Mouse (Mus musculus): ENCODE measurements around the gene Foxn3.

Gene Foxn3

DNA sequence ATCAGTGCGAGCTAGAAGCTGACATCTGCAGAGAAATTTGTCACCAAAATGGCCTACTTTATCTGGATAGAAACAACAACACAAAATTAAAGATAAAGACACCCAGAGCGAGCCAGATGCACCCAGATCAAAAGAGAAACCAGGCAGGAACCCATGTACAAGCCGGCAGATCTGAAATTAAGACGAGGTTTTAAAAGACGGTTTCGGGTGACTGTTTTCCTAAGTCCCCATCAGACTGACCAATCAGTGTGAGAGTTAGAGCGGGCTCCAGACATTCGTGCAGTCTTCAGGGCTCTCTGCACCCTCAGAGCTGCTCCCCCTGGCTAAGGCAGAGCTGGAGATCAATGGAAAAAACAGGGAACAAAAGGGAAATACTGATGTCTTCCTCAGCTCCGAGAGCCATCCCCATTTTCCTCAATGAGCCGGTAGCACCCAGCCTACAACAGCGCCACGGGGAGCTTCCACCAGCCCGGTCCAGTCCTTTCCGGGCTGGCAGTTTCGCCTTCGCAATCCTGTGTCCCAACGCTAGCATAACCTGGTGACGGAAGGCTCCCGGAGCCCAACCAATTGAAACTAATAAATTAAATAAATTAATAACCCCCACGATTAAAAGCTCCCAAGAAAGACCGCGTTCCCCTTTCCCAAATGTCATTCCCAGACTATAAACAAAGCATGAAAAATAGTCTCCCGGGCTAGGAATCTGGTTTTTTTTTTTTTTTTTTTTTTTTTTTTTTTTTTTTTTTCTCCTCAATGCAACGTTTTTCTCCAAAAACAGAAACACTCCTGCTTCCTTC, 1.1 kb downstream of the Foxn3 start:
- peak; percentile 53 for DNase-seq (ENCODE audit: low spot score)

DNA sequence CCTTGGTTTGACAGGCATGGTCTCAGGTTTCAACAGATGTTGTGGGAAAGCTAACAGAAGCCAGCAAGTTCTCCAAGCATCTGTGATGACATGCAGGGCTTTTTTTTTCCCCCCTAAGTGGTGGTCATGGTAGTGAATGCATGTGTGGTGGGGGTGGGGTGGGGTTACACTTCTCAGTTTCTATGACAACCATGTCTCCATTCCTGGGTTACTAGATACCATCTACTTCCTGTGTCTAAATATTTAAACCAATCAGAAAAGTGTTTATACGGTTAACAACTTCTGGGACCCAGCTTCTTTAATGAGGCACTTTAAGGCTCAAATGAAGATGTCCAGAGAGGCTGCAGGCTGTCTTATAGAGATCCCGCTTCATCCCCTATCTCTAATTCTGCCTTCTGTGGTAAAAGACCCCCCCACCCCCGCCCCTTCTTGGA, 2.0 kb downstream of the Foxn3 start:
- DNase-seq (ENCODE audit: low spot score), result no peak

DNA sequence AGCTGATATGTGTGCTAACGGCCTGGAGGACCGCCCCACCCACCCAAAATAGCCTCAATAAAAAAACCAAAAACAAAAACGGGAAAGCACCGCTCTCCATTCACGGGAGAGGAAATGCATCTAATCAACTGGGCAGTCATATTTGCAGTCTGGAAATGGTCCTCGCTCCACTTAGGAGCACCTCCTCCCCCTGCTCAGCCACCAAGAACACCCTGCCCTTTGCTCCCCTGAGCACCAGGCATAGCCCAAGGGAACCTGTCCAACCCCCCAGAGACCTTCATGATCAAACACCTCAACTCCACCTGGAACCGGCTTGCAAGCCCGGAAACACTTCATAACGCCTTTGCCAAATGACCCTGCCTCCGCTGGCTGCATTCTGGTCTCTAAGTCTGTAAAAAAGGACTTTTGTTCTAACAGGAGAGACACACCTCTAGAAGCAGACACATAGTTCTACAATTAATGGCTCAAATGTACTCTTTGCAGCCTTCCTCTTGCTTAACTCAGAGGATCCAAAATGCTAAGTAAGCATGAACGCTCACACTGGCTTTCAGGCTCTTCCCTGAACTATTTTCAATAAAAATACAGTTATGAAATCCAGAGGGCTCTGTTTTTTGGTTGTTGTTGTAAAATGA, 2.6 kb downstream of the Foxn3 start:
- DNase-seq (ENCODE audit: low spot score), result no peak

DNA sequence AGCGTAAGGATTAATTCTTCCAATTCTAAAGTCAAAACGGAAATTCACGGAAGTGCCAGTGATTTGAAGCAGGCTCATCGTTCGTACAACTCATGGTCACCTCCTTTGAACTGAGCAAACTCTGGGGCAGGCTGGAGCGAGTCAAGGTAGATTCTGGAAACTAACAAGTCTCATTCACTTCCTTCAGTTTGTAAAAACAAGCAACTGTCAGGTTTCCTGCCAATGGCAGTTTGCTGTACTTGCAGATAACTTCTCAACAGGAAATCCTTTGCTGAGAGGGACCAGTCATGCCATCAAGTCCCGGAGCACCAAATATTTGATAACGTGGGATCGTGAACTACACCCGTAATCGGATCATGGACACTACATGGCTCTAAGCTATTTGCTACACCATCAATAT, 3.9 kb downstream of the Foxn3 start:
- DNase-seq (ENCODE audit: low spot score), result no peak

DNA sequence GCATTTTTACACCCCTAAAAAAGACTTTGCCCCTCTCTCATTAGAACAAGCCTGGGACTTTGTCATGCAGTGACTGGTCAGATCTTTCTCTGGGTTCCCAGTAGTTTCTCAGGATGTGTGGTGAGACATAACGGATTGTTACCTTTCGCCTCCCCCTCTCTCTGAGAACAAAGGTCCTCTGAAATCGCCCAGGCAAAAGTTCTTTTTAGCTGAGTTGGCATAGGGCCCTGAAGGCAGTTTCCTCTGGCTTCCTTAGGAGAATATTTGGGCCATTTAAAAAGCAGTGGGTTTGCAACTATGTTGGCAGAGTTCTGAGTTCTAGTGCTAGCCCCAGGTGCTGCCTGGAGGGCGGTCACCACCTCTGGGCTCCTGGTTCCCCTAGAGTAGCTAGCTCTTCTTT, 4.9 kb downstream of the Foxn3 start:
- no peak for DNase-seq (ENCODE audit: low spot score)

DNA sequence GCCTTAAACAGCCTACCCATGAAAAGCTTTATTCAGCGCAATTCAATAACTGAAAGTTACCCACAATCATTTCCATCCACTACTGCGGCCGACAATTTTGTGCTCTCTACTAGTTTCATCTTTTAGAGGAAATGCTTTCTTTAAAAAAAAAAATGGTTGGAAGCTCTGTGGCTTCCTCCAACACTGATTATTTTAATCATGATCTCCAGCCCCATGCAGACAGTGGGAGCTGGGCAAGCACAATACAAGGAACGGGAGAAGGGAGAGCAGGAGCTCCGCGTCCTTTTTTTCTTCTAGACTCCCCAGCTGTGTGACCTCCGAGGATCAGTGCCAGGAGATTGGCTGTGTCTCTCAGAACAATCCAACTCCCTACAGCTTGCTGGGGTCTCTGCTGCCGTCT, 5.9 kb downstream of the Foxn3 start:
- DNase-seq (ENCODE audit: low spot score), result no peak

DNA sequence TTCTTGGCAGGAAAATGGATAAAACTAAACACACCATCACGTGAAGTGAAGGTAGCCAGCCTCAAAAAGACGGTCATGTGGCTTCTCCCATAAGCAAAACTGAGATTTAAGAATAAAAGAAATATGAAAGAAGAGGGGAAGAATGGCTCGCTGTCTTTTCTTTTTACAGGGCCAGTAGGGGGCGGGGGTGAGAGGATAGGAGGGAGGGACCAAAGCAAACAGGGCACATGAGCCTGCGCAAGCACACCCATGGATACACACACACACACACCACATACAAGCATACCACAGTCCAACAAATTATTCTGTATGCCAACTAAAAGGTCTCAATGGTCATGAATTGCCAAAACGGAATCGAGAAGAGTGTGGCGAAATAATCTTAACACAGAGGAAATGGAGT, 12.8 kb downstream of the Foxn3 start:
- DNase-seq (ENCODE audit: low spot score), result no peak

DNA sequence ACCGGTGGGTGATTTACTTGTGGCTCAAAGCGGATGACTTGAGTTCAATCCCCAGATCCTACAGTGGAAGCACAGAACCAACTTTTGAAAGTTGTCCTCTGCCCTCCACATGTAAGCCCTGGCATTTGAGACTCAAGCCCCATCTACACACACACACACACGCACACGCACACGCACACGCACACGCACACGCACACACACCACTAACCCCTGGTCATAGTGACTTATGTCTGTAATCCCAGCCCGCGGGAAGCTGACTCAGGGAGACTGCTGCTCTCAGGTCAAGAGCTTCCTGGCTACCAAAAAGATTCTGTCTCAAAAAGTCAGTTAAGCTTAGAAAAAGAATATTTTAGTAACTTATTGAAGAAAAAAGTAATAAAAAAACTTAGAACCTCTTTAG, 13.6 kb downstream of the Foxn3 start:
- DNase-seq (ENCODE audit: low spot score), result no peak

DNA sequence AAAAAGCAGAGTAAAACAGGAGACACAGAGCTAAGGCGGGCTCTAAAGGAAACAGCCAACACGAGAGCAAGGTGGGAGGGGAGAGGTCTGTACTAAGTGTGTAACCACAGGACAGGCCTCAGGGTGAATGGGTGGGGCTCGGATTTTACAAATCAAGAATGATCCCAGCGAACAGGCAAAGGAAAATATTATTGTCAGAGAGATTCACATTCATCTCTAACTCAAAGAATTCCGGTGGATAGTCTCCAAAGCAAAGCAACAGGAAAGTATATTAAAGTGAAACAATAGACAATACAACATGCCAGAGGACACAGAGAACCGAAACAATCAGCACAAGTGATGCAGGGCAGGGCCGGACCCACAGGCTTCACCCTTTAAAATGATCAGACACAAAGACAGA, 15.0 kb downstream of the Foxn3 start:
- DNase-seq (ENCODE audit: low spot score), result no peak

DNA sequence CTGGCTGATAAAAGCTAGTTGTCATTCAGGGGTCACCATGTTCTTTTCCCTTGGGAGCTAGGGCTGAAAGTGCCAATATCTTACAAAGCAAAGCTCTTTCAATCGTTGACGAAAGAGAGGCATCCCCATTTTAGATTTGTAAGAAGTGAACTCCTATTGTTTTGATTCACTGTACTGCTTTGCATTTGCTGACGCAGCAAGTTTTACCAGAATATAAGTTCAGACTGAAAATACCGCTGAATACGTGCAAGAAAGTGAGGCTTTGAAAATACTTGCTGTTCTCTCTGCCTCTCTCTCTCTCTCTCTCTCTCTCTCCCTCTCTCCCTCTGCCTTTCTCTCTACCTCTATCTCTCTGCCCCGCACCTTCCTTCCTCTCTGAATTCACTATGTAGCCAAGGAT, 16.1 kb downstream of the Foxn3 start:
- no peak for DNase-seq (ENCODE audit: low spot score)

DNA sequence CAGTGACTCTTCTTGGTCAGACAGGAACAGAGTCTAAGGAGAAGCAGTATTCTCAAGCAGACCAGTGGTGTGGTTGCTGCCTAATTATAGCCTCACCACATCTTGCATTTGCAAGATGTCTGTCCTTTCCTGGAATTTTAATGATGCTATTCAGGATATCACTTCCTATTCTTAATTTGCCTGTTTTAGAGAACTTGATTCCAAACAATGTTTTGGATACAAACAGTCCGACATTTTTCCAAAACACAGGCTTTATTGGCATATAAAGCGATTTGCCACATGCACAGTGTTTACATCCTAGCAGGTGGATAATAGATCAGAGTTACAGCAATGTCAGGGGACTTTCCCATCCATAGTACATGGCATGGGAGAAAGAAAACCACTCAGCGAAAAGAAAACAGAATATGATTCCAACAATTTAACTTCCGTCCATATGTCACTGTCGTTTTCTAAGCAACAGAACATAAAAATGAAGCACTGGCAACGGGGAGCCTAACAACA, 18.1 kb downstream of the Foxn3 start:
- no peak for DNase-seq (ENCODE audit: low spot score)

DNA sequence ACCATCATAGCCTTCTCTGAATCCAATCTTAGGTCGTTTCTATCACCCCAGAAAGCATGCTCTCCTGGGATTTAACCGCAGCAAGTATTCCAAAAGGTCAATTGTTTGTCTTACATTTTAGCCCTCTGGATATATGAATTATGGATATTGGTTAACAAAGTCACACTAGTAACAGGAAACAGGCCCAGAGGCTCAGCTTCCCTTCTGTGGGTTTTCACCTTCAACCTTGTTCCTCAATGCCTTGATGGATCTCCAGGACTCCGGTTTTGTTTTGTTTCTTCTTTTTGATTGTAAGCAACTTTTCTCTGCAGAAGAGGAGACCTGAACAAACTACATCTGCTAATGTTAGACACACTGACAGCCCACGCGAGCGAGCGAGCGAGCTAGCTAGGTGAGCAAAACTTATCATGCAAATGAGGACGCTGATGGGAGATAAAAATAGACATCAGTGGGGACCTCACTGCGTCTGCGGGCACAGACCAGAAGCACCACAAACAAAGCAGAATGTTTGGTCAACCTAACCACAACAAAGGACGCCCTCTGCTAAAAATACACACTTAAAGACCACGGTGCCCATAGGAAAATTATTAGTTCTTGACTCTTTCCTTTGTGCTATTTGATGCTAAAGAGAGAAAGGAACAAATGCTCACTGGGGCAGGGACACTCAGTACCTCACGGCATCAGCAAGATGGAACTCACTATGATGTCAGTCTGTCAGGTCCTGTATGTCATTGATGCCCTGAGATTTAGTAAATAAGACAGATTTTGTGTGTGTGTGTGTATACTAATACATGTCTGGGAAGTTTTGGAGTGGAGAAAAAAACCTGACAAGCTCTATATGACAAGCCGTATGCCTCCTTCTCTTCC, 18.9 kb downstream of the Foxn3 start:
- DNase-seq (ENCODE audit: low spot score), result no peak

DNA sequence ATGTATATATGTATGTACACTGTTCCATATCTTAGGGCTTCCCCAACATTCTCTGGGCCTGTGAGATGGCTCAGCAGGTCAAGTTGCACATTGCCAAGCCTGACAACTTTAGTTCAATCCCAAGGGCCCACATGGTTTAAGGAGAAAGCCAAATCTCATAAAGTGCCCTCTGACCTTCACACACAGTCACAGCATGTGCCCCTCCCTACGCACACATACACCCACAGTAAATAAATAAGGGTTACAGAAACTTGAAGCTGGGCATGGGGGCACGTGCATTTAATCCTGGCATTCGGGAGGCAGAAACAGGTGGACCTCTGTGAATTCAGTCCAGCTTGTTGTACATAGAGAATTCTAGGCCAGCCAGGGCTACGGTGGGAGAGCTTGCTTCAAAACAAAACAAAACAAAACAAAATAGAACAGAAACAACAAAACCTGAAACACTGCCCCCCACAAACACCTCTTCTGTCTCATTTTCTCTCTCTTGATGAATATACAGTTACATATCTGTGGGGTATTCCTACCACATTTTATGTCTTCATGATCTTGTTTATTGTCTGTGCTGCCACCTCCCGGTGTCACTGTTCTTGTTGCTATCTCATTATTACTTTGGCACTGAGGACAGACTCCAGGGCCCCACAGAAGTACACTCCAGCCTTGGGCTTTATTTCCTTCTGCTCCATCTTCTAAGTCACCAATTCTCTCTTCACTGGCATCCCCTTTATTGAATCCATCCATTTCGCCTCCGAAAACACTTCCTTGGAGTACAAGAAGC, 19.8 kb downstream of the Foxn3 start:
- no peak for DNase-seq (ENCODE audit: low spot score)

DNA sequence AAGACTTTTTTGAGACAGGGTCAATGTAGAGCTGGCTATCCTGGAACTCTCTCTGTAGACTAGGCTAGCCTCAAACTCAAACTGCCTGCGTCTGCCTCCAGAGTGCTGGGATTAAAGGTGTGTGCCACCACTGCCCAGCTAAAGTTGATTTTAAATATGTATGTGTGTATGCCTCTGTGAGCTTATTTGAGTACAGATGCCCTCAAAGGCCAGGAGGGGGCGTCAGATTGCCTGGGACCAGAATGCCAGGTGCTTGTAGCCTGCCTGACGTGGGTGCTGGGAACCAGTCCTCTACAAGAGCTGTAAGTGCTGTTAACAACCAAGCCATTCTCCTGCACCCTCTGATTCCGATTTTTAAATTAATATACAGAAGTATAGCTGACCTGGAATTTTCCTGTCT, 23.2 kb downstream of the Foxn3 start:
- no peak for DNase-seq (ENCODE audit: low spot score)

DNA sequence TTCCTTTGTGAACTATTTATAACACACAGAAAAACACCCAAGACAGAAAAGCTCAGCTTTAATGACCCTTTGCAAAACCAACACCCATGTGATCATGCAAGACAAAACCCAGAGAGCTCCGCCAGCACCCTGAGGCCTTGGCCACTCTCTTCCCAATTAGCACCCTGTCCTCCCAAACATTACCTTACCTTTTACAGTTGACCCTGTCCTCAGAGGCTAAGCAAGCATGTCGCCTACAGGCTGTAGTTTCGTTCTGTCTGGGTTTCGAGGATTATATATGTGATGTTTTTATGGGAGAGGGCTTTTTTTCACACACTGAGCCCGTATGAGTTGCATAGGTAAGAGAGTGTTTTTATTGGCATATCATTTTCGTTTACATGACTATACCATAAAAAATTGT, 26.1 kb downstream of the Foxn3 start:
- no peak for DNase-seq (ENCODE audit: low spot score)

DNA sequence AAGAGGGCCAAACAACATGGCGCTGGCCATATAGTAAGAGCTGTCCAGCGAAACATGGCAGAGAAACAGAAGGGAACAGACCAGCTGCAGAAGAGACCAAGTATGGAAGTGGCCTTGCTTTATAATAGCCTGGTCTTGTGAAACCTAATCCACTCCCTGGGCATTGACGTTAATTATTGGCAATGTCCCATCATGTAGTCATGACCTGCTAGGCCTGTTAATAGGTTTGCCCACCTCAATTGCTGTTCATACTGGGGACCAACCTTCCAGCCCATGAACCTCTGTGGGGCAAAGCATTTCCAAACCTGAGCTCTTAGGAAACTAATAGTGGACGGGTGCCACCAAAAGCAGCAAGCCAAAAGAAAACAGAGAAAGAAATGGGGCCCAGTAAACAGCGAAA, 27.0 kb downstream of the Foxn3 start:
- no peak for DNase-seq (ENCODE audit: low spot score)

DNA sequence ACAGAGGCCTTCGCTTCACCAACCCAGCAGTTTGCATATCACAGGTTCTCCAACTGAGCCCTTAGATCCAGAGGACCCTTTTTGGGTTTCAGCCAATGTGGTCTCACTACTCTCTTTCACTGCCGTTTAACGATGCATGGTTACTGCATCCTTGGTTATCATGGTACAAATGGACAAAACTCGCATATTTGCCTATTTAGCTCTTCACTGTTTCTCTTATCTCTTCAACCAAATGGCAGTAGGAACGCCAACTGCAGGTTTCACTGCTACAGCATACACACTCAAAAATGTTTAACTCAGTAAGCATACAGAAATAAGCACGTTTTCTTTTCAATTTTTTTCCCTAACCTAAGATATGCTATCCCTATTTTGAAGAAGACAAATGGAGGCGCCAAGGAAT, 31.0 kb downstream of the Foxn3 start:
- no peak for DNase-seq (ENCODE audit: low spot score)

DNA sequence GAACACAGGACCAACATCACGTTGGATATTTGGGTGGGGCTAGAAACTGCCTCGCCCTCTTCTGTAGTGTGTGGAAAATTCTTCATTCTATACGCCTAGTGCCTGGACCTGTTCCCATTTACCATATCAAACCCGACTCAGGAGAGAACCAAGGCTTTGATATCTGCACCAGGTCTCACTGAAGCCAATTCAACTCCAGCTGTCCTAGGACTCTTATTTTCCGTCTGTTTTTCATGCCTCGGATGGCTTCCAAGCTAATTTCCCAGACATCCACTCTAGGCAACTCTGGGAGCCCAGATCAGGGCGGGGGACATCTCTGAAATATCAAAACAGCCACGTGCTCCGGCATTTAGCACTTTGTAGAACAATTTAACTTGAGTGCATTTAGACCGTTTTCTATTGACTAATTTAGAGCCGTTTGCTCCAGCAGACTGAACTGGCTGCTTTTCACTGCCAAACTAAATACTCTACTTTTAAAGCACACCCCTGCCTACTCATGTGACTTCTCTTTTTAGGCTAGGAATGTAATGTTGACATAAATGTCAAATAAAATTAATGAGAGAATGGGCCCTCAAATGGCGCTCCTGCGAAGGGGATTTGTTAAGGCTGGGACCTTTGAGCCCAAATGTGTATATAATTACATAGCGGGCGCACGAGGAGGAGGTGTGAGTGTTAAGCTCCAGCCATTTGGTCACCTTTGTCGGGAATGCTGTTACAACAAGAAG, 33.5 kb downstream of the Foxn3 start:
- DNase-seq (ENCODE audit: low spot score), result no peak

DNA sequence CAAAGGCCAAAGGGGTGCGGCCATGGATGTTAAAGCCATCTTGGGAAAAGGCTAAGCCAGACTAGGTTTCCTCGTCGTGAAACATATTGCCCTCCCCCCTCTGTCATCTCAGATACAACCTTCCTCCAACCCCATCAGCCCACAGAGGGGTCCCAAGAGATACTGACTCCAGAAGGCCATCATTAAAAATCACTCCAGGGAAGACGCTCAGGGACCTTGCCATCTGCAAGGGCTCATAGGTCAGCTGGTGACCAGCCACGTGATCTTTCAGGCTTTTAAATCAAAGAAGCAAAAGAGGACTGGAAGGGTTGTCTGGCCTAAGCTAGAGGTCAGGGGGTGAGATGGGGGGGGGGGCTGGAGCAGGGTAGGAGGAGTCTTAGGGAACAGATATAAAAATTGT, 34.4 kb downstream of the Foxn3 start:
- no peak for DNase-seq (ENCODE audit: low spot score)

DNA sequence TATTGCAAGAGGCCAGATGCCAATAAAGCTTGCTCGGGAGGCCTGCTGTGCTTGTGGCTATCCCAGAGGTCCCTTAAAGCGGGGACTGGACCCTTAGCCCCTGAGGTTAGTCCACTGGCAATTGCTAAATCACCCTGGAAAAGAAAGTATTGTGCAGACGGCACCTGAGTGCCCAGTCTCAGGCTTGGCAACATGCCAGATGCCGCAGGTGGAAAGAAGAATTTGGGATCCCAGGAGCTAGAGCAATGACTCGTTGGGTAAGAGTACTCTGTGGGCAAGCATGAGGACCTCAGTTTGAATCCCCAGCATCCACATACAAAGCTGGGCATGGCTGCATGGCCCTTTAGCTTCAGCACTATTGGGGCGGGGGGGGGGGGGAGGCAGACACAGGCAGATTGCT, 35.9 kb downstream of the Foxn3 start:
- no peak for DNase-seq (ENCODE audit: low spot score)

DNA sequence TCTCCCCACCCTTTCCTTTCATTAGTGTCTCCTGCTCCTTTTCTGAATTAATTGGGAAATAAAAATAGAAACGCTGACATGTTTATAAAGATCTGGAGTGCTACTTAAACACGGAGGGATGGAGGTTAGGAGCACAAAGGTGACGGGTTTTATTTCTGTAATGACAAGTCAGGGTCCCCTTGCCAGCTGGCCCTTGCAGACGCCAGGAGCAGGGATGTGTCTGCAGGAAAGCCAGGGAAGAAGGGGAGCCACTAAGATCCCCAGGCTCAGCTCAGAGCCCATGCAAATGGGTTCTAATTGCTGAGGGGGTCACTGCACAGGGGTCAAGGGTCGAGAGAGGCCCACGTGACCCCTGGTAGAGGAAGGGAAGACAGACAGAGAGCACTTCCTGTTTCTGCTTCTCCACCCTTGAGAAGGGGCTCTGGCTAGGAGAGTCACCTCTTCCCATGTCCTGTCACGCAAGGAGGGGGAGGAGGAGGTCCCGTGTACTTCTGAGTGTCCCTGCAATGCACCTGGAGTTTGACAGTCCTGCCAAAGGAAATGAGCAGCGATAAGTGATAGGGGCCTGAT, 36.7 kb downstream of the Foxn3 start:
- no peak for DNase-seq (ENCODE audit: low spot score)

All from c-Kit-positive CD71-positive TER-119-positive erythroid progenitor cells, embryonic 14.5 days (primary cell).